Mouse (Mus musculus) ES-Bruce4 (cell line): ENCODE measurements around the gene 3830406C13Rik. TPM values are rescaled to one million over a fixed set of nuclear protein-coding genes. Genes with fewer than 3 reads are reported as not detected.

Source experiments
- H3K27ac ChIP-seq: 2 replicates; pipeline ENCODE4 v1.5.1; 2012; ENCODE audit warnings: low read length, inconsistent platforms; ENCODE audit not compliant: insufficient read depth
- H3K27me3 ChIP-seq: 2 replicates; pipeline ENCODE4 v1.6.1; 2012; ENCODE audit warnings: mild to moderate bottlenecking, low read length, inconsistent platforms; ENCODE audit not compliant: control insufficient read depth, poor library complexity, insufficient read depth, severe bottlenecking
- H3K36me3 ChIP-seq: 2 replicates; pipeline ENCODE4 v1.6.1; 2012; ENCODE audit warnings: inconsistent platforms, mild to moderate bottlenecking, low read length, moderate library complexity; ENCODE audit not compliant: control insufficient read depth, poor library complexity, insufficient read depth, severe bottlenecking
- H3K4me1 ChIP-seq: one replicate; pipeline ENCODE4 v1.8.1; 2011; ENCODE audit warnings: low read length; ENCODE audit not compliant: control insufficient read depth, insufficient read depth
- H3K4me3 ChIP-seq: 2 replicates; pipeline ENCODE4 v1.5.1; 2011; ENCODE audit warnings: low read depth, mild to moderate bottlenecking, low read length
- H3K9ac ChIP-seq: 2 replicates; pipeline ENCODE4 v1.6.1; 2012; ENCODE audit warnings: low read depth, mild to moderate bottlenecking, inconsistent platforms; ENCODE audit not compliant: poor library complexity, severe bottlenecking
- H3K9me3 ChIP-seq: replicated peaks from 2 replicates; pipeline ENCODE4 v1.6.1; 2012; ENCODE audit warnings: mild to moderate bottlenecking, low read length, inconsistent platforms; ENCODE audit not compliant: control insufficient read depth, poor library complexity, insufficient read depth, severe bottlenecking
- CTCF ChIP-seq: IDR thresholded peaks from one replicate; pipeline ENCODE4 v1.8.1; 2011; ENCODE audit warnings: low read depth, low read length
- EP300 ChIP-seq: IDR thresholded peaks from 2 replicates; pipeline ENCODE4 v1.6.1; 2011; ENCODE audit warnings: low read depth, low read length; ENCODE audit not compliant: insufficient read depth
- POLR2A ChIP-seq: IDR thresholded peaks from one replicate; pipeline ENCODE4 v1.8.1; 2011; ENCODE audit warnings: low read length; ENCODE audit not compliant: insufficient read depth
- polyA plus RNA-seq: library from polyadenylated mRNA; stranded (reverse); fragments of >200 nt; gene quantifications from 2 replicates; pipeline ENCODE4 v1.2.4, GENCODE M21; 2011; ENCODE audit warnings: low read depth; ENCODE audit not compliant: missing spikeins, insufficient read depth, insufficient read length

The 3830406C13Rik gene
- polyA plus RNA-seq, 1 experiment, result 13.6 TPM

DNA sequence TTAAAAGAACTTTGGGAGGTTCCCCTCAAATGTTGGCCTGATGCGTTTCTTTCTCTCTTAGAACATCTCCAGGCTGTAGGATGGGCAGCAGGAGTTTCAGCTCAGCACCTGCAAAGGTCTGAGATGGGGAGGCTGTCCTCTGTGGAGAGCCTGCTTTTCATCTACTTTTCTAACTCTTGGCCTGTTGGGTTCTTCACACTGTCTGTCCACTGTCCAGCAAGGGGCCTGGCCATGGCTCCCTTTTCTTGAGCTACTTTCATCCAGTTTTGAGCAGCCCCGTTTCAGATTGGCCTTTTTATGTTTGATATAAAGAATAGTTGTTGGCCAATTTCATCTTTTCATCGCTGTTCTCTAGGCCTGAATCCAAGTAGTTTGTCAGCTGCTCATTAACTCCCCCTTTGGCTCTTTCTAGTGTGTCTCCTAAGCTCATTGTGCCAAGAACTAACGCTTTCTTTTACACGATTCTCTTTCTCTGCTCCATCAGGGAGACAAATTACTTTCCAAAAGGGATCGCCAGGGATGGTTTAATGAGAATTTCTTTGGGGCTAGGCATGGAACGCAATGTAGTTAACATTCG, 53.5 kb downstream of the 3830406C13Rik start:
- Histone ChIP-seq H3K4me3 (no peak overlapping the region), H3K36me3 (no peaks in the 10 kb centered on the region), H3K9ac (no peak overlapping the region), H3K27ac (no peak overlapping the region), H3K27me3 (peaks cover 18% of the 10 kb centered on the region), H3K9me3 (no peaks in the 10 kb centered on the region), H3K4me1 (peaks cover 2% of the 10 kb centered on the region)
- TF ChIP-seq EP300 (no peak), CTCF (no peak), POLR2A (no peak)

DNA sequence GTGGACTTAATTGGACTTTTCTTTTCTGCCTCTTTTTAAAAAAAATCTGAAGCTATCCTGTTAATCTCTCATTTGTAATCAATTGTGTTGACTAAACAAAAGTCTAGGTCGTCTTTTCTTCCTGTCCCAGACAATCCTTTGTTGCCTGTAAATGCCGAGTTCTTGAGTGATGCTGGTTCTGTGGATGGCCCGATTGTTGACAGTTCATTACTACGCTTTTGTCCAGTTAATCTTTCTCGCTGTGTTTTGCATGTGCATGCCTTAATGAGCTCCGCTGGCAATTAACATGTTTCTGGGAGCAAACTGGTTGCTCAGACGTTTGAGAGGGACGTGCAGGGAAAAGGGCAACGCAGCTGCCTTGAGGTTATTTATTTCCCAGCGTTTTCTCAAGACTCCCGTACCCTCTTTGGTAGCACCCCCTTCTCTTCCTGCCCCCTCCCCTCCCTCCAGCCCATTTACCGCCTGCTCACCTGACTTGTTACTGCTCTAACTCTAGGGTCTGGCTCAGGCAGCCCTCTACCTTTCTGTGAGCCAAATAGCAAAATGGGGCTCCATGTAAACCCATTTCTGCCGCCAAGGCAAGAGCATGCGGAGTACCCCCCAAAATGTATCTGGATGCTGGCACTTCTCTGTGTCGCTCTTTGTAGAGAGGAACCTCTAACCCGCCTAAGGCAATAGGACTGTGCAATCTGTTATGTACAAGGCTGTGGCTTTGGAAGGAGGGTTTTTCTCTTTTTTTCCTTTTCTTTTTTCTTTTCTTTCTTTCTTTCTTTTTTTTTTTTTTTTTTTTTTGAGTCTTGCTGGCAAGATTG, 54.2 kb downstream of the 3830406C13Rik start:
- peaks cover 2% of the 10 kb centered on the region for H3K4me1 ChIP-seq
- TF ChIP-seq EP300 (no peak), POLR2A (no peak), CTCF (no peak)
- H3K27ac ChIP-seq, result no peak overlapping the region
- H3K27me3 ChIP-seq, result peaks cover 22% of the 10 kb centered on the region
- no peak overlapping the region for H3K4me3 ChIP-seq
- no peak overlapping the region for H3K9ac ChIP-seq
- H3K36me3 ChIP-seq, result no peaks in the 10 kb centered on the region
- no peaks in the 10 kb centered on the region for H3K9me3 ChIP-seq

GRCm38 (mm10) chr14:12338811-12339565, 55.0 kb downstream of the 3830406C13Rik start:
- Histone ChIP-seq H3K4me3 (no peak overlapping the region), H3K27ac (no peak overlapping the region), H3K9me3 (no peaks in the 10 kb centered on the region), H3K9ac (no peak overlapping the region), H3K27me3 (peaks cover 26% of the 10 kb centered on the region), H3K36me3 (no peaks in the 10 kb centered on the region), H3K4me1 (peaks cover 4% of the 10 kb centered on the region)
- TF ChIP-seq EP300 (no peak), CTCF (no peak), POLR2A (no peak)

- Histone ChIP-seq H3K27ac (no peak overlapping the region), H3K9ac (no peak overlapping the region), H3K9me3 (no peaks in the 10 kb centered on the region), H3K36me3 (no peaks in the 10 kb centered on the region), H3K27me3 (peaks cover 39% of the 10 kb centered on the region), H3K4me3 (0 out of 2 replicates have a peak overlapping the region, but pooled peaks have one; percentile 27), H3K4me1 (peaks cover 4% of the 10 kb centered on the region)
- TF ChIP-seq CTCF (no peak), POLR2A (no peak), EP300 (no peak)
These were observed 56.5 kb downstream of the 3830406C13Rik start for GRCm38 (mm10) chr14:12340238-12341074.

DNA sequence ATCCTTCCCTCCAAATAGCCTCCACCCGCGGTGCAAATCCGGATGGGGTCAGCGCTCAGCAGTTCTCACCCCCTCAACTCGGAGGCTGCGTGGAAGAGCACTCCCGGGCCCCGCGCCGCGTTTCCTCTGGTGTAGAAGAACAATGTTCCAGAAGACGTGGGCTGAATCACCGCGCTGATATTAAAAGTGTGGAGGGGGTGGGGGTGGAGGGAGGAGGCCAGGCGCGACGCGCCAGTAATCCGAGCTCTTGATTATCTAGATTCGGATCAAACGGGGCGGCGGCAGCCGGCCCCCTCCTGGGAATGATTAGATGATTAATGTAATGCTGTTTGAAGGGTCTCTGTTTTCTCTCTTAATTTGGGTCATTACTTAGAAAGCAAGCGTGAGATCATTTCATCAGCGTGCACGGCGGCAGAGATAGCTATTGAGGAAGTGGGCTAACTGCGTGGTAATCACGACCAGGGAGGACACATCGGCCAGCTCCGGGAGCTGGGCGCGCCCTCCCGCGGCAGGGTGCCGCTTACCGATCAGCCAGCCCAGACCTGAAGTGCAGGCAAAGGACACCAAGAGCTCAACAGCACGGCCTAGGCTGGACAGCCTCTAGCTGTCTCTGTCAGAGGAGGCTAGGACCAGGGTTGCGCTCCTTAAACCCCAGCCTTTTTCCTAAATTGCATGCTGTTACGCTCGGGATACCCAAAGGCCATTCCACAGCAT, 57.3 kb downstream of the 3830406C13Rik start:
- Histone ChIP-seq H3K4me1 (peaks cover 4% of the 10 kb centered on the region), H3K27ac (no peak overlapping the region), H3K9me3 (no peaks in the 10 kb centered on the region), H3K4me3 (peak overlapping the region; percentile 27; the same call in 1 of the 2 replicates), H3K9ac (no peak overlapping the region), H3K36me3 (no peaks in the 10 kb centered on the region), H3K27me3 (peaks cover 47% of the 10 kb centered on the region)
- no peak for TF ChIP-seq EP300
